8 mouse cellular contexts compared by ENCODE assay signal in genomic region chr1:192822652-192823525, GRCm38 (mm10). TPM values are rescaled to one million over a fixed set of nuclear protein-coding genes. Genes with fewer than 3 reads are reported as not detected.
DNase-seq lines count a peak whose midpoint lies in the region; ATAC-seq lines count a peak whose summit lies in the region.

No protein-coding gene starts in this region.

- H3K4me1 ChIP-seq in forebrain, embryonic 10.5 days, result peaks cover 26% of the 10 kb centered on the region
- H3K4me1 ChIP-seq in heart, embryonic 16.5 days (ENCODE audit: control insufficient read depth, insufficient read depth, low read length), result no peaks in the 10 kb centered on the region
- peaks cover 15% of the 10 kb centered on the region for H3K4me1 ChIP-seq in neural tube, embryonic 12.5 days

- peak; percentile 86 for ATAC-seq in heart, embryonic 16.5 days (replicated peaks; ENCODE audit: extremely low read depth, insufficient read depth, low FRiP score)
- peak; percentile 77 for ATAC-seq in neural tube, embryonic 12.5 days (ENCODE audit: low FRiP score, low read depth)

- H3K9ac ChIP-seq in heart, embryonic 16.5 days (ENCODE audit: low read length), result no peak overlapping the region
- no peak overlapping the region for H3K9ac ChIP-seq in neural tube, embryonic 12.5 days

- intact Hi-C loops in left cerebral cortex, postnatal 14 days (cut with DNase I), result no loop called here

- WGBS in forebrain, embryonic 10.5 days, result 26% methylated on average over 13 of the region's 13 CpGs
- WGBS in heart, embryonic 16.5 days, result 19% methylated on average over 13 of the region's 13 CpGs
- 32% methylated on average over 13 of the region's 13 CpGs for WGBS in neural tube, embryonic 12.5 days

- H3K27ac ChIP-seq in forebrain, embryonic 10.5 days, result peak overlapping the region; percentile 82
- H3K27ac ChIP-seq in heart, embryonic 16.5 days (ENCODE audit: low read length), result peak overlapping the region; percentile 76
- H3K27ac ChIP-seq in neural tube, embryonic 12.5 days, result peak overlapping the region; percentile 65

- H3K4me3 ChIP-seq in forebrain, embryonic 10.5 days, result no peak overlapping the region; the same call in 1 of the 2 replicates
- no peak overlapping the region for H3K4me3 ChIP-seq in heart, embryonic 16.5 days (ENCODE audit: low read length)
- no peak overlapping the region for H3K4me3 ChIP-seq in neural tube, embryonic 12.5 days

- DNase-seq in left cerebral cortex, postnatal 14 days (ENCODE audit: low spot score in 2 of 2), result peak; percentile 25 to 37
- no peak for DNase-seq in left cerebral cortex, adult 8-10 months (ENCODE audit: low spot score in 2 of 2)
- no peak for DNase-seq in forebrain, embryonic 10.5 days (ENCODE audit: extremely low spot score, low spot score)
- DNase-seq in kidney, postnatal 4 days, result peak; percentile 71 to 78
- DNase-seq in layer of hippocampus, postnatal 36 days, result no peak
- DNase-seq in layer of hippocampus, postnatal 14 days (ENCODE audit: low spot score in 2 of 2), result no peak

- peaks cover 34% of the 10 kb centered on the region for H3K27me3 ChIP-seq in forebrain, embryonic 10.5 days (ENCODE audit: poor library complexity, severe bottlenecking)
- no peaks in the 10 kb centered on the region for H3K27me3 ChIP-seq in heart, embryonic 16.5 days (ENCODE audit: control insufficient read depth, insufficient read depth, low read length)
- 0 out of 2 replicates have a peak, but pooled peaks cover 2% of the 10 kb centered on the region for H3K27me3 ChIP-seq in neural tube, embryonic 12.5 days (replicated peaks)

- no peaks in the 10 kb centered on the region for H3K36me3 ChIP-seq in forebrain, embryonic 10.5 days (replicated peaks)
- H3K36me3 ChIP-seq in heart, embryonic 16.5 days (ENCODE audit: control insufficient read depth, insufficient read depth), result no peaks in the 10 kb centered on the region
- no peaks in the 10 kb centered on the region for H3K36me3 ChIP-seq in neural tube, embryonic 12.5 days

- H3K4me2 ChIP-seq in heart, embryonic 16.5 days (ENCODE audit: low read depth, low read length), result peak overlapping the region; percentile 21; the same call in 1 of the 2 replicates
- H3K4me2 ChIP-seq in neural tube, embryonic 12.5 days (replicated peaks), result peak overlapping the region; percentile 14; the same call in 1 of the 2 replicates

- no peaks in the 10 kb centered on the region for H3K9me3 ChIP-seq in forebrain, embryonic 10.5 days
- H3K9me3 ChIP-seq in heart, embryonic 16.5 days (replicated peaks; ENCODE audit: control insufficient read depth, low read length), result no peaks in the 10 kb centered on the region; the same call in 1 of the 2 replicates
- no peaks in the 10 kb centered on the region for H3K9me3 ChIP-seq in neural tube, embryonic 12.5 days

RNA-seq across cellular contexts. Expression of gene Sertad4, which starts 32.7 kb away (rescaled TPM):
- total RNA-seq in left cerebral cortex, postnatal 14 days (2021), result 10 to 100 TPM; 19.0 to 21.4 TPM
- total RNA-seq in left cerebral cortex, adult 8-10 months (2022), result 10 to 100 TPM; 16.0 to 19.6 (median 17.7) TPM
- polyA plus RNA-seq in forebrain, embryonic 10.5 days (2016; fragmentation: Nextera tagmentation; extraction: Ambion mirVana), result 13.1 TPM in 2 replicates
- polyA plus RNA-seq in heart, embryonic 16.5 days (2015; fragmentation: Nextera tagmentation; extraction: Ambion mirVana), result 9.4 and 11.5 TPM in 2 replicates
- 25.2 and 25.7 TPM in 2 replicates for polyA plus RNA-seq in neural tube, embryonic 12.5 days (2016; fragmentation: Nextera tagmentation; extraction: Ambion mirVana)
- 10 to 100 TPM; 12.5 to 14.9 TPM for total RNA-seq in layer of hippocampus, postnatal 36 days (2021)
- total RNA-seq in layer of hippocampus, postnatal 14 days (2021), result 10 to 100 TPM; 23.5 to 23.6 TPM

RNA-seq across cellular contexts. Expression of gene Hhat, which starts 51.9 kb away (rescaled TPM):
- total RNA-seq in left cerebral cortex, postnatal 14 days (2021), result 1 to 10 TPM; 1.2 to 1.8 TPM
- 1 to 10 TPM; 2.2 to 2.6 (median 2.5) TPM for total RNA-seq in left cerebral cortex, adult 8-10 months (2022)
- polyA plus RNA-seq in forebrain, embryonic 10.5 days (2016; fragmentation: Nextera tagmentation; extraction: Ambion mirVana), result 7.2 and 7.6 TPM in 2 replicates
- polyA plus RNA-seq in heart, embryonic 16.5 days (2015; fragmentation: Nextera tagmentation; extraction: Ambion mirVana), result 5.6 and 6.7 TPM in 2 replicates
- 7.0 and 7.2 TPM in 2 replicates for polyA plus RNA-seq in neural tube, embryonic 12.5 days (2016; fragmentation: Nextera tagmentation; extraction: Ambion mirVana)
- total RNA-seq in layer of hippocampus, postnatal 36 days (2021), result 1 to 10 TPM in 1 of 2 experiments, under 1 TPM in 1; 0.62 to 1.3 TPM
- 1 to 10 TPM; 1.2 to 2.3 TPM for total RNA-seq in layer of hippocampus, postnatal 14 days (2021)

Comparison
In these comparisons a context has a peak if more than half of its experiments do, and no peak if none do; other contexts are left out.
1. DNase-seq: peak in left cerebral cortex, postnatal 14 days (2 of 2) and kidney, postnatal 4 days (2 of 2); none in left cerebral cortex, adult 8-10 months (0 of 2), forebrain, embryonic 10.5 days (single experiment), layer of hippocampus, postnatal 36 days (0 of 2) and layer of hippocampus, postnatal 14 days (0 of 2).
2. Peak in every context shown above with its lines, with median percentiles within 50 percentile points of each other: H3K27ac ChIP-seq.